Mouse (Mus musculus): ENCODE data around the gene Clk2. TPM values are rescaled to one million over a fixed set of nuclear protein-coding genes. Genes with fewer than 3 reads are reported as not detected.

The Clk2 gene
- polyA plus RNA-seq, 1 experiment from 2014 or later = 27.5 TPM

Other genes with a start within 250 kb of the Clk2 start
- 19.1 and 20.6 TPM in 2 replicates for gene Ash1l, start 214.2 kb upstream of the Clk2 start, polyA plus RNA-seq (2015; fragmentation: Nextera tagmentation; extraction: Ambion mirVana)
- gene Dap3, start 213.6 kb upstream of the Clk2 start, polyA plus RNA-seq (2015; fragmentation: Nextera tagmentation; extraction: Ambion mirVana) = 145 and 152 TPM in 2 replicates
- 83.4 and 91.9 TPM in 2 replicates for gene Rusc1, start 71.5 kb upstream of the Clk2 start, polyA plus RNA-seq (2015; fragmentation: Nextera tagmentation; extraction: Ambion mirVana)
- 0.15 TPM in 1 of 2 replicates, not detected in the other for gene Gm43738, start 63.7 kb upstream of the Clk2 start, polyA plus RNA-seq (2015; fragmentation: Nextera tagmentation; extraction: Ambion mirVana)
- gene Fdps, start 62.8 kb upstream of the Clk2 start, polyA plus RNA-seq (2015; fragmentation: Nextera tagmentation; extraction: Ambion mirVana) = 329 and 357 TPM in 2 replicates
- 0.14 and 0.46 TPM in 2 replicates for gene Pklr, start 28.7 kb upstream of the Clk2 start, polyA plus RNA-seq (2015; fragmentation: Nextera tagmentation; extraction: Ambion mirVana)
- gene Hcn3, start 4.6 kb upstream of the Clk2 start, polyA plus RNA-seq (2015; fragmentation: Nextera tagmentation; extraction: Ambion mirVana) = 34.6 and 35.6 TPM in 2 replicates
- gene Scamp3, start 12.7 kb downstream of the Clk2 start, polyA plus RNA-seq (2015; fragmentation: Nextera tagmentation; extraction: Ambion mirVana) = 129 and 135 TPM in 2 replicates
- 38.9 and 49.9 TPM in 2 replicates for gene Fam189b, start 18.3 kb downstream of the Clk2 start, polyA plus RNA-seq (2015; fragmentation: Nextera tagmentation; extraction: Ambion mirVana)
- 48.3 and 50.0 TPM in 2 replicates for gene Gba, start 38.1 kb downstream of the Clk2 start, polyA plus RNA-seq (2015; fragmentation: Nextera tagmentation; extraction: Ambion mirVana)
- 45.6 and 52.8 TPM in 2 replicates for gene Thbs3, start 50.4 kb downstream of the Clk2 start, polyA plus RNA-seq (2015; fragmentation: Nextera tagmentation; extraction: Ambion mirVana)
- gene Mtx1, start 62.3 kb downstream of the Clk2 start, polyA plus RNA-seq (2015; fragmentation: Nextera tagmentation; extraction: Ambion mirVana) = 157 and 170 TPM in 2 replicates
- 1.0 and 1.1 TPM in 2 replicates for gene Muc1, start 64.3 kb downstream of the Clk2 start, polyA plus RNA-seq (2015; fragmentation: Nextera tagmentation; extraction: Ambion mirVana)
- 248 and 258 TPM in 2 replicates for gene Krtcap2, start 81.2 kb downstream of the Clk2 start, polyA plus RNA-seq (2015; fragmentation: Nextera tagmentation; extraction: Ambion mirVana)
- gene Trim46, start 81.5 kb downstream of the Clk2 start, polyA plus RNA-seq (2015; fragmentation: Nextera tagmentation; extraction: Ambion mirVana) = 55.8 and 55.9 TPM in 2 replicates
- gene Dpm3, start 94.6 kb downstream of the Clk2 start, polyA plus RNA-seq (2015; fragmentation: Nextera tagmentation; extraction: Ambion mirVana) = 76.9 and 81.4 TPM in 2 replicates
- 44.0 and 45.5 TPM in 2 replicates for gene Slc50a1, start 105.8 kb downstream of the Clk2 start, polyA plus RNA-seq (2015; fragmentation: Nextera tagmentation; extraction: Ambion mirVana)
- 12.5 and 14.5 TPM in 2 replicates for gene Efna1, start 116.3 kb downstream of the Clk2 start, polyA plus RNA-seq (2015; fragmentation: Nextera tagmentation; extraction: Ambion mirVana)
- gene Efna3, start 158.2 kb downstream of the Clk2 start, polyA plus RNA-seq (2015; fragmentation: Nextera tagmentation; extraction: Ambion mirVana) = 87.4 and 90.1 TPM in 2 replicates
- 8.5 and 10.7 TPM in 2 replicates for gene Efna4, start 173.2 kb downstream of the Clk2 start, polyA plus RNA-seq (2015; fragmentation: Nextera tagmentation; extraction: Ambion mirVana)
- gene Adam15, start 185.2 kb downstream of the Clk2 start, polyA plus RNA-seq (2015; fragmentation: Nextera tagmentation; extraction: Ambion mirVana) = 48.8 and 54.0 TPM in 2 replicates
- gene Dcst2, start 197.2 kb downstream of the Clk2 start, polyA plus RNA-seq (2015; fragmentation: Nextera tagmentation; extraction: Ambion mirVana) = 0.17 TPM in 1 of 2 replicates, not detected in the other
- gene Dcst1, start 200.5 kb downstream of the Clk2 start, polyA plus RNA-seq (2015; fragmentation: Nextera tagmentation; extraction: Ambion mirVana) = 0.88 and 1.1 TPM in 2 replicates
- 0.54 and 0.68 TPM in 2 replicates for gene Zbtb7b, start 230.0 kb downstream of the Clk2 start, polyA plus RNA-seq (2015; fragmentation: Nextera tagmentation; extraction: Ambion mirVana)
- gene Lenep, start 238.0 kb downstream of the Clk2 start, polyA plus RNA-seq (2015; fragmentation: Nextera tagmentation; extraction: Ambion mirVana) = 0.84 and 2.6 TPM in 2 replicates
- gene Flad1, start 247.1 kb downstream of the Clk2 start, polyA plus RNA-seq (2015; fragmentation: Nextera tagmentation; extraction: Ambion mirVana) = 30.7 and 33.2 TPM in 2 replicates

Measured in neural tube, embryonic 13.5 days (tissue).